Mouse (Mus musculus) cerebellum, adult 2 months (tissue): ENCODE results near the gene Rhobtb1. TPM values are rescaled to one million over a fixed set of nuclear protein-coding genes. Genes with fewer than 3 reads are reported as not detected.

Source experiments
- DNase-seq, 2 experiments: peaks; one replicate each; pipeline ENCODE4 v3.0.0; 2021
- H3K27ac ChIP-seq: fragments of 200-500 bp; 2 replicates; pipeline ENCODE4 v1.5.1; 2012; ENCODE audit warnings: low read length, control low read depth, inconsistent platforms; ENCODE audit not compliant: insufficient read depth
- H3K27me3 ChIP-seq: fragments of 200-500 bp; 2 replicates; pipeline ENCODE4 v1.6.1; 2012; ENCODE audit warnings: inconsistent platforms, mild to moderate bottlenecking, low read length, moderate library complexity; ENCODE audit not compliant: control insufficient read depth, insufficient read depth
- H3K4me1 ChIP-seq: fragments of 200-500 bp; 2 replicates; pipeline ENCODE4 v1.6.1; 2011; ENCODE audit warnings: low read length; ENCODE audit not compliant: control insufficient read depth, insufficient read depth
- H3K4me3 ChIP-seq: fragments of 200-500 bp; replicated peaks from 2 replicates; pipeline ENCODE3; 2011; ENCODE audit warnings: mild to moderate bottlenecking, low read depth, low read length, control low read depth; ENCODE audit not compliant: insufficient read depth
- CTCF ChIP-seq: fragments of 200-500 bp; IDR thresholded peaks from 2 replicates; pipeline ENCODE4 v1.5.1; 2011; ENCODE audit warnings: low read depth, mild to moderate bottlenecking, control low read depth, low read length, moderate library complexity, borderline replicate concordance; ENCODE audit not compliant: insufficient read depth
- POLR2A ChIP-seq: fragments of 200-500 bp; IDR thresholded peaks from 2 replicates; pipeline ENCODE4 v1.6.1; 2011; ENCODE audit warnings: low read length, control low read depth, borderline replicate concordance; ENCODE audit not compliant: insufficient read depth
- WGBS: fragments of 180-500 bp; shearing (Covaris S2); methylation state at CpG from one replicate; pipeline ENCODE4 v1.1.7; 2018; 5-methylcytosine and 5-hydroxymethylcytosine counted together
- polyA plus RNA-seq: library from polyadenylated mRNA; depleted of rRNA; stranded (reverse); fragments of >200 nt; gene quantifications from 2 replicates; pipeline ENCODE4 v1.2.3, GENCODE M21; 2012

Gene Rhobtb1
- polyA plus RNA-seq, 1 experiment = 2.8 TPM

DNA sequence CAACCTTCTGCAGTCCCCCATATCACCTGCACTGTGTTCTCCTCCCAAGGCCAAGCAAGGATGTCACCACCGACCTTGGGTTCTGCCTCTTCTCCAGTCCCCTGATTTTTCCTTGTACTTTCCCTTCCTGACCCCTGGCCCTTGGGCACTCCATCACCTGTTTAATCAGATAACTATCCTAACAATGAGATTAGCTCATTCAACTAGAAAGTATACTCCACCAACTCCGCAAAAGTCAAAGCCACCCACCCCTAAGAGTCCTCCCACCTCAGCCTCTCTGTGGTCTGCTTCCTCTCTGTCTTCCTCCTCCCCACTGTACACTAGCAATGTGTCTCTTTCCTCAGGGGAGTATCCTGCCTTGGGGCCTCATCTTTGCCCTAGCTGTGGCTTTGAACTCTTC lies 107.9 kb downstream of the Rhobtb1 start:
- no peaks in the 10 kb centered on the region for H3K4me1 ChIP-seq
- 72% methylated on average over 2 of the region's 2 CpGs for WGBS
- no peak overlapping the region for H3K4me3 ChIP-seq
- TF ChIP-seq CTCF = no peak
- no peak for TF ChIP-seq POLR2A
- DNase-seq = no peak
- H3K27ac ChIP-seq = no peak overlapping the region
- no peaks in the 10 kb centered on the region for H3K27me3 ChIP-seq

DNA sequence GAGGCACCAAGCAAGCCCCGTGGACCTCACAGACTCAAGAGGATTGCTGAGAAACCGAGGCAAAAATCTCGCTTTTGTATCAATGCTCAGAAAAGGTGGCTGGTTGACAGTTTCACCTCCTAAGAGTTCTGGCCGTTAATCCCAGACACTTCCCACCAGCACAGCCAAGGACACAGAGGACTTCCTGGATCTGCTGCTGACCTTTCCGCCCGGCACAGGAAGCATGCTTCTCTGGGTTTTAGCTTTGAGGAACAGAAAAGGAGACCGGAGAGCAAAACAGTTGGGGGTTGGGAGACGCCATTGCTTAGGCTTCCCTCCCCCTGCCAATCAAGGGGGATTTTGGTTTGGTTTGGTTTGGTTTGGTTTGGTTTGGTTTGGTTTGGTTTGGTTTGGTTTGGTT lies 108.7 kb downstream of the Rhobtb1 start:
- no peak overlapping the region for H3K27ac ChIP-seq
- H3K27me3 ChIP-seq = no peaks in the 10 kb centered on the region
- no peak for TF ChIP-seq POLR2A
- TF ChIP-seq CTCF = no peak
- H3K4me3 ChIP-seq = no peak overlapping the region
- no peaks in the 10 kb centered on the region for H3K4me1 ChIP-seq
- DNase-seq = no peak
- 91% methylated on average over 8 of the region's 8 CpGs for WGBS

DNA sequence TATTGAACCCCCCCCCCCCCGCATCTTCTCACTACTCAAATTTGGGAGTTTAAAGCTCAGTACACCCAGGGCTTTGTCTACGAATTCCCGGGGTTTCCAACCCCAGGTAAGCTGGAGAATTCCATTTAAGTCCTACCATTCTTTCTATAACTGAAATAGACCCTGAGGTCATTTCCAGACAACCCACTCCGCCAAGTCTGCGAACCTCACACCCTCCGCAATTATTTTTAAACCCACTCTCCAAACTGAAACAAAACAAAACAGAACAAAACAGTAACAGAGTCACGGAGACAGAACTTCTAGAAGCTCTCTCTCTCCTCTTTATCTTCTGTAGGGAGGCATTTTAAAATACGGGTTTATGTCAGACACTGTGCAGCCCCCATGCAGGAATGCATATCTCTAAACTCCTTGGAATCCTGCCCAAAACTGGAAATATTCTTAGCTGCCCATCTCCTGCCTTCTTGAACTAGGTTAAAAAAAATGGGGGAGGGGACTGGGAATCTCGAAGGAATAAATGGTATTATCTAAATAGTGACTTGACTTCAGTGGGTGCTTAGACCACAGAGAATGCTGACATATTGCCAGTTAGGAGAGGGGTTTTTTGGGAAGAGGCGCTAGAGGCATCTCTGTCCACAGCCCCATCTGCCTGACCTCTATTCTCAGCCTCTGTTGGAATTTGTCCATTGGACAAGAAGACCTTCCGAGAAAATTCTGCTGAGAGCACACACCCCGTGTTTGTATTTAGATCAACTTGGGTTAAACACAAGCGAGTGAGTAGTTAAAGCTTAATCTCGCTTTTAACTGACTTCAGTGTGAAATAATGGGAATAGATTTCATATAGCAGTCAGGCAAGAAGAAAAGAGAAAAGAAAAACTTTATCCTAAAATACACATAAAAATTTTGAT lies 111.9 kb downstream of the Rhobtb1 start:
- Histone ChIP-seq H3K4me3 (no peak overlapping the region), H3K27ac (no peak overlapping the region), H3K4me1 (no peaks in the 10 kb centered on the region), H3K27me3 (no peaks in the 10 kb centered on the region)
- no peak for DNase-seq
- TF ChIP-seq POLR2A = no peak
- TF ChIP-seq CTCF = no peak
- WGBS = 67% methylated on average over 14 of the region's 14 CpGs

DNA sequence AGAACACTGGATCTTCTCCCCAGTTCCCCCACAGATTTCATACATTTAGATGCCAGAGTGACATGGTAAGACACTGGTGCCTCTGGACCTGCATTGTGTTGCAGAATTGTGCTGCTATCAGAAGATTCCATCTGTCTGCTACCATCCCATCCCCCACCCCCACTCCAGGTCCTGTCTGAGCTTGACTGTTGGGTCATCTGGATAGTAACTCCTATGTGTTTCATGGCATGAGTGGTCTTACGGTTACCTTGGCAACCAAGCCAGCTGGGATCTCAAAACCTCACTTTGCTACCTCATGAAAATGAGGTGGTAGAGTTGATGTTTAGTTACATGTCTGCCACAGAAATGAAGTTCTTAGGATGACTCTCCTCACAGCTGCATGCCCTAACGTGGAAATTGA lies 112.7 kb downstream of the Rhobtb1 start:
- H3K4me3 ChIP-seq = no peak overlapping the region
- no peaks in the 10 kb centered on the region for H3K27me3 ChIP-seq
- H3K4me1 ChIP-seq = no peaks in the 10 kb centered on the region
- no peak for DNase-seq
- no peak overlapping the region for H3K27ac ChIP-seq
- 77% methylated on average over 2 of the region's 2 CpGs for WGBS
- TF ChIP-seq CTCF = no peak
- TF ChIP-seq POLR2A = no peak

DNA sequence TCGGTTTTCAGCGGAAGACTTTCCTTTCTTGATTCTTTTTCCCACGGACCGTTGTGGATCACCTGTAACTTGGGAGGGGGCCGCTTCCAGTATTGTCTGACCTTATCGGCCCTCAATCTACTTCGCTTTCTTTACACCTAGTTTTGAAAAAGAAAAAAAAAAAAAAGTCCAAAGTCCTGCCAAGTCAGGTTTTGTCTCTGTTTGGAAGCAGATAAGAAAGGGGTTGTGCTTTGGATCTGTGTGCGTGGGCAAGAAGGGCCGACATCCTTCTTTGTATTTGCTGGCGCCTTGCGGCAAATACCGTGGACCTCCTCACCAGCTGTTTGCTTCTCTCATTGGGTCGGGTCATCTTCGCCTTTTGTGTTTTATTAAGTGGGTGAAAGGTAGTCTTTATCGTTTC lies 114.2 kb downstream of the Rhobtb1 start:
- no peak for DNase-seq
- no peaks in the 10 kb centered on the region for H3K27me3 ChIP-seq
- no peak overlapping the region for H3K27ac ChIP-seq
- no peak for TF ChIP-seq CTCF
- no peak for TF ChIP-seq POLR2A
- H3K4me1 ChIP-seq = no peaks in the 10 kb centered on the region
- 89% methylated on average over 15 of the region's 15 CpGs for WGBS
- no peak overlapping the region for H3K4me3 ChIP-seq

DNA sequence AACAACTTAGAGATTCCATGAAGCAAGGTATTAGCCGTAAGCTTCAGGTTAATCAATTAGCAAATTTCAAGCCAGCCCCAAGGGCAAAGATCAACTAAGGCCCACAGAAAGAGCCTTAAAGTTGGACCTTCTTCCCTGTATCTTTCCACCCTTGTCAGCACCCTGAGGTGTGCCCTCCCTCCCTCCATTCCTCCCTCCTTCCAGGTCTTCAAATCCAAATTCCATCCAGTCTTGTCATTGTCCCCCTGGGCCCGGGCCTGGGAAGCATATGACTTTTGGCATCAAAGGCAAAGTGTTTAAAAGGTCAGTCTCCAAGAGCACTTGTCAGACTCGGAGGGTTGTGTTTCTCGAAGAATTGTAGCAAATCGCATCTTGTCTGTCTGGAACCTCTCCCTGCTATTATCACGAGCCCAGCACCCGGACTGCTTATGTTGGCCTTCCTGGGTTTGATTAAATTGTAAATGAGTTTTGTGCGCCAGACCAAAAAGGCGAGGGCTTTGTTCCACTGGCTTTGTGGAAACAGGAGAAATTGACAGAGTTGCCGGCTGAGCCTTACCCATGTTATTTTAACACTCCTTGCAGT lies 116.9 kb downstream of the Rhobtb1 start:
- no peak for TF ChIP-seq CTCF
- TF ChIP-seq POLR2A = no peak

DNA sequence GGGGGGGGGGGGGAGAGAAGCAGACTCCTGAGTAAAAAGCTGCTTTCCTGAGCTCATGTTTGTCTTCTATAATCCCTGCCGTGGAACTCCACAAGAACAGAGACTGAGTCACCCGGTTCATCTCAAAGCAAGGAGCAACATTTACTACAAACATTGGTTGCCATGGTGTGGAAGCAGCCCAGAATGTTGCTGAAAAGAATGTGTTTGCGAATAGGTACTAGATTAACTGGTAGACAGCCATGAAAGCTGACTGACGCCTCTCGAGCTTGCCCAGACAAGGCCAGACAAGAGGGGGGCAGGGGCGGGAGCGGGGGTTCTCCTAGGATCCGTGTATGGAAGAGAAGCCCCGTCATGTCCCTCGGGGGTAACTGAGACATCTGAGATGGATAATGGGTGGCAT lies 120.2 kb downstream of the Rhobtb1 start:
- no peak for DNase-seq
- TF ChIP-seq POLR2A = no peak
- no peak for TF ChIP-seq CTCF
- H3K4me3 ChIP-seq = no peak overlapping the region
- H3K27ac ChIP-seq = no peak overlapping the region
- no peaks in the 10 kb centered on the region for H3K27me3 ChIP-seq
- no peaks in the 10 kb centered on the region for H3K4me1 ChIP-seq
- WGBS = 35% methylated on average over 10 of the region's 10 CpGs

More for the DNA sequence above, 116.9 kb downstream of the Rhobtb1 start:
- Histone ChIP-seq H3K4me3 (no peak overlapping the region), H3K4me1 (no peaks in the 10 kb centered on the region), H3K27ac (no peak overlapping the region), H3K27me3 (no peaks in the 10 kb centered on the region)
- 40% methylated on average over 10 of the region's 10 CpGs for WGBS
- DNase-seq = no peak

DNA sequence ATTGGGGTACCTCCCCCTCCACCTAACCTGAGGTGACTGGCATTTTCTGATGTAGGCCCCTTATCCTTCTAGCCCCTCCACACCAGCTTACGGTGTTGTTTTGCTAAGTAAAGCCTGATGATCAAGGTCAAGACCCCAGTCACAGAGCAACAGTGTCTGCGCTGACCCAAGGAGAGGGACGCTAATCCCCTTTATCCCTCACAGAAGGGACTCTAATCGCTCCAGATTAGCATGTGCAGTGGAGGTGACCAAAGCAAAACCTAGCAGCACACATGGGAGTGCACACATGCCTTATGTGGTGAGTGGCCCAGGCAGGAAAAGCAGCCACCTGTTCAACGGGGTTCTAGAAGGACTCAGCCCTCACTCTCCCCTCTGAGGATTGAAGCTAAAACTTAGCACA lies 123.0 kb downstream of the Rhobtb1 start:
- DNase-seq = no peak
- 57% methylated on average over 5 of the region's 5 CpGs for WGBS
- no peaks in the 10 kb centered on the region for H3K4me1 ChIP-seq
- TF ChIP-seq POLR2A = no peak
- TF ChIP-seq CTCF = no peak
- no peak overlapping the region for H3K27ac ChIP-seq
- no peak overlapping the region for H3K4me3 ChIP-seq
- no peaks in the 10 kb centered on the region for H3K27me3 ChIP-seq
